Mouse (Mus musculus) adrenal gland, postnatal 25 days (tissue): ENCODE measurements at regions not wholly inside any gene's neighbourhood (a gene's known extent, or its start where the extent isn't known, plus 50 kb on each side); places are given as distances from the start of the nearest gene placed in this dataset.

Source experiments
- DNase-seq: peaks from one replicate; pipeline ENCODE4 v3.0.0; 2021; ENCODE audit warnings: mixed read lengths

DNA sequence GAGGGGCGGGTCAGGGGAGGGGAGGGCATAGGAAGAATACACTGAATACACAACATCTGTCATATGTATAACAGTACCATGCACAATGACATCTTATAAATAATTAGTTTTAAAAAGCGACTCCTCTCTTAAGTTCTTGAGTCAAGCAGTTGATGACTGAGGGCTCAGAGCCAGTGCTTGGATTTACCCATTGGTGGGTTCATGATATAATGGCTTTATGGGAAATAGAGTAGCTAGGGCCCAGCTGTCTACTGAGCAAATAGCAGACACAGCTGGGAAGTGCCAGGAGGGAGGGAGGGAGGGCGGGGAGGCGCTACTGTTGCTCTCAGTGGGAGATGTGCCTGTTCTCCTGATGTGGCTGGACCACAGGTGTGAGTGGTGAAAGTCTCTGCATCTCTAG lies 268.5 kb downstream of the Matn1 start:
- no peak for DNase-seq

DNA sequence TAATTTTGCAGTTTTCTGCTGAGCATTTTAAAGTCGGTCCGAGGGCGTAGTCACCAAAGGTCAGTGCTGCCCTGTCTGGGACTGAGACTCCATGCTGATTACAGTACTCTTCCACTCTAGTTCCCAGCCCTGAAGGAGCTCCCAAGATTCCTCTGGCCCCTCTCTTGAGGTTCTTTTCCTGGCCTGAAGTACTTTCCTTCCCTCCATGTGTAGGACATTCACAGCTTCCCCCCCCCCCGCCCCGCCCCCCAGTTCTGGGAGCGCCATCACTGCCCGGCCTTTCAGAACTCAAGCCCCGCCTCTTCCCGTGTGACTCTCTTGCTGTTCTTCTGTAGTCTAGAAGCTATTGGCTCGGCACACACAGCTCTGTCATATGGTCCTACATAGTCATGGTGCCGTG lies 271.5 kb downstream of the Matn1 start:
- DNase-seq = no peak

DNA sequence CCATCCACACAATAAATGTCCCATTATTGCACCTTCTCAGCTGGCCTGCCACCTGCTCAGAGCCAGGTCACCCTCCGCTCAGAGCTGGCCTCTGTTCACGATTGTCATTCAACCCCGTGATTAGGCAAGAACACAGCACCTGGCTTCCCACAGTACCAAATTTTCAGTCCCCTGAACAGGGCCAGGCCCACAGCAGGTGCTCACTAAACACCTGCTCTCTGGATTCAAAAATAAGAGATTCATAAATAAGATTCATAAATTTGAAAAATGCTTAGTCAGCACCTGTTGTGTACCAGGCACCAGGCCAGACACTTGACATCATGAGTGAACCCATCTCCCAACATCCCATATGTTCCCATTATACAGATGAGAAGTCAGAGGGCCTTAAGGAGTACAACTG lies 272.2 kb downstream of the Matn1 start:
- DNase-seq = no peak

DNA sequence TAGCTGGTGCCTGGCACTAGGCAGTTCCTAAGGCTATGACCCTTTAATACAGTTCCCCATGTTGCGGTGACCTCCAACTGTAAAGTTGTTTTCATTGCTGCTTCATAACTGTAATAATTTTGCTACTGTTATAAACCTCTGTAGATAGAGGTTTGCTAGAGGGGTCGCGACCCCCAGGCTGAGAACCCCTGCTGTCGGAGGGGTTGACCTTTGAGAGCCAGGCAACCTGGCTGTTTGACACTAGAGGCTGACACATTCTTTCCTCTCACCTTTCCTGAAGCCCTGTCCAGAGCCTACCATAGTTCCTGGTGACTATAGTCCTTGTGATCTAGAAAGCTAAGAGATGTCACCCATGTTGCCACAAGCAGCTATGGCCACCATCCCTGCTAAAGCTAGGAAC lies 272.9 kb downstream of the Matn1 start:
- DNase-seq = no peak

DNA sequence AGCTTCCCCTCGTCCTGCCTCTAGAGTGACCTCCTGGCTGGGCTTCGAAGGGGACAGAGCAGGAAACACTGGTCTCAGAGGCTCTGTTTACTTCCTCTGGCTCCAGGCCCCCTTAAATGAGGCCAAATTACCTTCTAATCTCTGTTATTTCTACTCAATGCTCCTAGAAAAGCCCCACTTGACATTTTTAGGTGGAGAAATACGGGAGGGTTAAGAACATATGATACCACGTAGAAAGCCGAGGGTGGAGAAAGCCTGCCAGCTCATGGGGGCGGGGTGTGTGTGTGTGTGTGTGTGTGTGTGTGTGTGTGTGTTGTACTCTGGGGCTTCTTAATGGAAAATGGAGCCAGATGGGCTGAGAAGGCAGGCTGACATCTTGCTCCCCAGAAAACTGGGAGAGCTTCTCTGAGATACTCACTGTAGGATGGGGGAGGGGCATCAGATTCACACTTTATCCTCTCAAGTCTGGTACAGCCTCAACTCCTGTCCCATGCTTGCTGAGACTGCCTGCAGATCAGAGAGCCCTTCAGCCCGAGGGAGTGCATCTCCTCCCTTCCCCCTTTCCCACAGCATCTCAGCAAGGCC lies 273.5 kb downstream of the Matn1 start:
- DNase-seq = no peak

DNA sequence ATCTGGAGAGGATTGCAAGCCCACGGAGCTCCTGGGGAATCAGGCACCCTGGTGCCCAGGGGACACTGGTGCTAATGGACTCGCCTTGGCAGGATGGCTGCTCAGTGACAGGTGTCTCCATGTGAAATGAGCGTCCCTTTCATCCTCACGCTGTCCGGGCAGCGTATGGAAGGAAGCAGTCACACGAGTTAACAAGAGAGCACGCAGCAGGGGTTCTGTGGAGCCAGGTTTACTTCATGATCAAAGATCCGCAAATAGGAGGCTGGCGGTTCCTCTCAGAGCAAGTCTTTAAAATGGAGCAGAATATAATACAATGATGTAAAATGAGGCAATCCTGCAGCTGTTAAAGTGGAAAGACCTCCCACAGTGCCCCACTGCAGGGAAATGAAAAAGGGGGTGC lies 276.8 kb downstream of the Matn1 start:
- DNase-seq = no peak

DNA sequence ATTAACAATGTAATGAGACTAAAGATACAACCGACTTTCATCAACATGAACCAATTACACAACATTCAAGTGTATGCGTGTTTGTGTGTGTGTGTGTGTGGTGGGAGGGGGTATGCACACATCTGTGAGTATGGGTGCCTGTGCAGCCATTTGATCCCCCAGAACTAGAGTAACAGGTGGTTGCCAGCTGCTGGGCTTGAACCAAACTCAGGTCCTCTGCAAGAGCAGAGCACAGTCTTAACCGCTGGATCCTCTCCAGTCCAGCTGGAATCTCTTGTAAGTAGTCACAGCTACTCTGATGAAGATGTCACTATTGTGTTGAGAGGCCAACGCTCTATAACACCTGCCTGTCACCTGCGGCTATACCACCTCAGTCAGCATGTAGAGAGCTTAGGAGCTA lies 286.2 kb downstream of the Matn1 start:
- no peak for DNase-seq

DNA sequence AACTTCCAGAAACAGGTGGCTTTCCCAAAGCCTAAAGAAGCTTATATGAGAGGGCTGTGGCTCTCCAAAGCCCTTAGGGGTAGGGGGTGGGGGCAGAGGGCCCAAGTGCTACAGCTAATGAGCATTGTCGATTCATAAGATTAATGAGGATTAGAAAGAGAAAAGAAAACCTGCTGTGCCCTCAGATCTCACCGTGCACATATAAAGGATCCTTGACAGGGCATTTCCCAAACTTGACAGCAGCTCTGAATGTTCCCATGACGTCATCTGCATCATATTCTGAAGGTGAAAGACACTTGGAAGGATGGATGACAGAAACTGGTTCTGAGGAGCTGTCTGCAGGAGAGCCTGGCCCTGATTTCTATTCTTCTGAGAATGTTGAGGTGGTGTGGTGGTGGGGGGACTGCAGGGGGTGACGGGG lies 292.4 kb downstream of the Matn1 start:
- no peak for DNase-seq

DNA sequence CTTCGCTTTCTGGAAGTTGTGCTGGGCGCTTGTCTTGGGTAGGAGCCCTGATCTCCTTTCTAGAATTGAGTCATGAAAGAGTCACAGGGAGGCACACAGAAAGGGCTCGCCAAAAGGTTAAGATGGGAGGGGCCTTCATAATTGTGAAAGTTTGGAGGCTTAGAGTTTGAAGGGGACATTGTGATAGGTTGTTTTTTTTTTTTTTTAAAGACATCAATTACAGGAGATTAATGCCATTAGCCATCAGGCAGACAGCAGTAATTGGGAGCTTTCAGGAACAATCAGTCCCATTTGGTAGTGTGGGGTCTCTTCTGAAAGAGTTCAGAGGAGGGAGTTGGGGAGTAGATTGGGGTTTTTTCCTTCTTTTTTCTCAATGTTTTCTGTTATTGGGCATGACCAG lies 294.4 kb downstream of the Matn1 start:
- DNase-seq = no peak

DNA sequence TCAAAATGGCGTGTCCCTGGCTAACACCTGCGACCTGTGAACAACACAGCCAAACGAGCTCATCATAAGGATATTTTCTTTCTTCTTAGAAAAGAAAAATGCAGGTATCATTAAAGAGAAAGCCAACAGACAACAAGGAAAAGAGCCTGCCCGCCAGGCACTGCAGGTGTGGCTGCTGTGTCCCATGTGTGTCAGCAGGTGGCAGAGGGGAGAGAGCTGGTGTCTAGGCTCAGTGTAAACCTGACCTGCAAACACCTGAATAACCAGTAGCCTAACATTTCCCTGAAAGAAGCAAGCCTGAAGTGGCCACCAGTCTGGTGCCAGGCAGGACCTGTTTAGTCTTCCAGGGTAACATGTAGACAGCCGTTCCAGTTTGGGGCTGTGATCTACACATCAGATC lies 294.9 kb downstream of the Matn1 start:
- no peak for DNase-seq

DNA sequence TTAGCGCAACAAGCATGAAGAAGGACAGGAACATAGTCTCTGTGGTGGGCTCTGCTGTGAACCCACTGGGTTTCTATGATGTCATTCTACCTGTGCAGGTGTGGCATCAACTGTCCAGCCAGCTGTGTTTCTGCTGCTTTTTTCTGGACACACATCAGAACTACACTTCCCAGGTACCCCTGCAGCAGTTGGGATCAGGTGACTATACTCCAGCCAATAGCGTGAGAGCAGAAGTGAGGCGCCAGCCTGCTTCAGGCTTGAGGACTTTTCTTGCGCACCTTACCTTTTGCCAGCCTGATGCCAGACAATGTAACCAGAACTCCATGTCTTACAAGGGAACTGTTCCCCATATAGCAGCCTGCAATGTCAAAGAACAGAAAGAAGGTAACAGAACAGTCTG lies 296.3 kb downstream of the Matn1 start:
- no peak for DNase-seq

DNA sequence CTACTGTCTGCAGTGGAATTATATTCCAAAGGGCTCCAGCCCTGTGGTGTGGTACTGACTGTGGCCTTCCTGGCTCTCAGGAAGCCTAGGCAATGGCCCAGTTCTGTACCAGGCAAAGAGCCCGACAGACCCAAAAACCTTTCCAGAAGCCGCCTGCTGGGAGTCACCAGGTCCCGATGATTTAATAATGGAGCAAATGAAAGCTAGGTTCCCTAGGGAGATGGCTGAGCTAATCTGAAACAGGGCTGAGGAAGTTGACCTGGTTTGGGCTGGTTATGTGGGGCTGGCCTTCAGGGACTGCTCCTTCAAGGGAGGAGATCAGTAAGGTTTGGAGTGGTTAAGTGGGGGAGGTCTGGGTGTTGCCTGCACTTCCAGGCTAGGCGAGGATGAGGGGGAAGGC lies 298.1 kb downstream of the Matn1 start:
- no peak for DNase-seq

DNA sequence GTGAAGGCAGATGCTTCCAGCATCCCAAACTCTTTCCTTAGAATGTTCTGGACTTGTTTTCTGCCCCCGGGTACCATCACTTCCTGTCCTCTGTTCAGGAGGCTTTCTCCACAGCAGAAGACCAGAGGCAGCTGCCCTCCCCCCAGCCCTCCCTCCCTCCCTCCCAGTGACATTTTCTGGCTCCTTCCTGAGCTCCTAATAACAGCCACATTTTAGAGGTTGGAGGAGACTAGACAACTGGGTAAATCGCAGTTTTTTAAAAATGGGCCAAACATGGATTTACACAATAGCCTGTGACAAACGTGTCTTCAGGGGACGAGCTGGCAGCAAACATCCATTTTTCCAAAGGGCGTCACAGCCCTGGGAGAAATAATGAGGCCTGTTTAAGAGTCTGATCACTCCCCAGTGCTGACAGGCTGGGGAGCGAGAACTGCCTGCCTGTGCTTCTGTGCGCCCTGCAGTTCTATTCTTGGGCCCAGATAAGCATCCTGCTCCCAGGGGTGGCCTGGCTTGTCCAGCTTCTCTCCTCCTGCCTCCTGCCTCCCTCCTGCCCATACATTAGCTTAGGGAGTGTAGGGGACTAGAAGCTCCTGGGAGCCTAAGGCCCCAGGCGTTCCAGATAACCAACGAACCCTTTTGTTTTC lies 299.7 kb downstream of the Matn1 start:
- DNase-seq = no peak

DNA sequence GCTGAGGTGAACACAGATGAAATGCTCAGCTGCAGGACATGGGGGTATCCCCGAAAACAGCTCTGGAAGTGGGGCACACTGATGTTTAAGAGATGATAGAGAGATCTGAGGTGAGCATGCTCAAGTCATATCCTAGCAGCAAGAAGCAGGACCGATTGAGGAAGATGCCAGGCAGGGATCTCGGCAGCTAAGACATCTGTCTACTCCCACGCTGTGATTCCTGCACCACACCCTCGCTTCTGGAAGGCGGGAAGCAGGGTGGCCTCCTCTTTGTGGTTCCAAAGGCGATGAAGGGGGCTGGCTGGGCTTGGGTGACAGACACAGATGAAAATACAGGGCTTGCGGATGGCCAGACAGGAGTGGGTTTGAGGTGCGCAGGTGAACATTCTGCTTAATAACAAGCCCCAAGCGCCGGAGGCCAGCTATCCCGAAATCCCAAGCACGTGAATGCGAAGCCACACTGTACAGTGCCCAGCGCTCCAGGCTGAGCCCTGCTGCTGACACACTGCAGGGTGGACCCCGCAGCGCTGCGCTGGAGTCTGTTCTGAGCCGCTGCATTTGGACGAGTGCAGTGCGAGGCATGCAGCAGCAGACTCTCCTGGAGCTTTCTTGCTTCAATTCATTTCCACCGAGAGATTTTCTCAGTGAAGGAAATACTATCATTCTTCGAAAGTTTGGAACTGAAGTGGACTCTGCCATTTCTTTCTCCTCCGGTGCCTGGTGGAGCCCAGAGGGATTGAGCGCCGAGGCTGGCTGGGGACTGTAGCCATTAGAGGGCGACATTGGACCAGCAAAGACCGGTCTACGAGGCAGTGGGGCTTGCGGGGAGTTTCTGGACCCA lies 308.6 kb downstream of the Matn1 start:
- DNase-seq = peak; percentile 79

DNA sequence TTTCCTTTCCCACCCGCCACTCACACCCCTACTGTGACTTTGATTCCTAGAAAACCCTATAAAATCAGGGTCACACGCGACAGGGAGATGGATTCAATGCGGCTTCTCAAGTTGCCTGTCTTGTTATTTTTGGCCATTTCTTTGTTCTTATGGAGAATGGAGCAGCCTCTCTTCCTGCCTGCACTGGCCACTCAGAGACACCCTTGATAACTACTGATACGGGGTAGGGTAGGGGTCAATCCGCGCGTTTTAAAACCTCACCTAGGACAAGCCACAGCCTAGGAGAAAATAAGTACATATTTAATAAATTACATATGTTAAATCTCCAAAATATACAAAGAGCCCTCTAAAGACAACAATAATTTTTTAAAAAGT lies 309.2 kb downstream of the Matn1 start:
- no peak for DNase-seq

DNA sequence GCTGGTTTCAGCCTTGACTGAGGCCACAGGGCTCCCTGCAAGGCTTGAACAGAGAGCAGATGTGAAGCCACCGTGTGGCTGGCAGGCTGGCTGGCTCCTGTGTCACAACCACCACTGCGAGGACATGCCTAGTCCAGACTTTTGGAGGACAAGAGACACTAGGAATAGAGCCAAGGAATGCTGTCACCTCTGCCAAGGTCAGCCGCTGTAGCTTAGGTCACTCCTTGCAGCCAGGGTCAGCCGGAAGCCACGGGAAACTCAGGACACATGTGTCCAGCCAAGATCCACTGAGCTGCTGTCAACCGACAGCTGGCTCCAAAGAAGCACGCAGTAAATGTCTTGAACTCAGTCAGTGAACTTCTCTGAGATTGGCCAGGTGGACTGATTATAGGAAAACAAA lies 310.1 kb downstream of the Matn1 start:
- DNase-seq = peak; percentile 76

DNA sequence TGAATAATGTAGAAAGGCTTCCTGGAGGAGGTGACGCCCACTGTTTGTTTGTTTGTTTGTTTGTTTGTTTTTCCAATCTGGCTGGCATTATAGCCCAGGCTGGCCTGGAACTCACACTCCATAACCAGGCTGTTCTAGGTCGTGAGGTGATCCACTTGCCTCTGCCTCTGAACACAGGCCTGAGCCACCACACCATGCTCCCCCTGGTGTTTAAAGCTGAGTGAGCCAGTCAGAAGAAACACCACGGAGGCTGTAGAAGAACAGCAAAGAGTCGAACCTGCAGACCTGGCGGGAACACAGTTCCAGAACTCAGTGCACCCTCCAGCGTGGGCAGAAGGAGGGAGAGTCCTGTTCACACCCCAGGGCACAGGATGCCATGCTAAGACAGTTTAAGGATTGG lies 310.5 kb downstream of the Matn1 start:
- peak; percentile 20 for DNase-seq

DNA sequence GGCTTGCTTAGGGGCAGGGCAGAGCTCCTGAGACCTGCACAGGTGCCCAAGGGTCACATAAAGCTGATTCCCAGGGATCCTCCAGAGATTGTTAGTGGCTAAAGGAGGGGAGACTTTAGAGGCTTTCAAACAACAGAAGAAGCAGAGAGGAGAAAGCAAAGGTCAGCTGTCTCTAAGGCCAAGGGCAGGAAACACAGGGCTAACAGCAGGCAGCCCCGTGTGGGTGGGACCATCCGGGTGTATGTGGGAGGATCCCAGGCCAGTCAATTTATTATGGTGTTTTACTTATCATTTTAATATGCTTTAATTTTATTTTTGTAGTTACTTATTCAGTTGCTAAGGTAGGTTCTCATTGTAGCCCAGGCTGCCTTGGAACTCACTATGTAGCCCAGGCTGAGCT lies 317.1 kb downstream of the Matn1 start:
- no peak for DNase-seq

DNA sequence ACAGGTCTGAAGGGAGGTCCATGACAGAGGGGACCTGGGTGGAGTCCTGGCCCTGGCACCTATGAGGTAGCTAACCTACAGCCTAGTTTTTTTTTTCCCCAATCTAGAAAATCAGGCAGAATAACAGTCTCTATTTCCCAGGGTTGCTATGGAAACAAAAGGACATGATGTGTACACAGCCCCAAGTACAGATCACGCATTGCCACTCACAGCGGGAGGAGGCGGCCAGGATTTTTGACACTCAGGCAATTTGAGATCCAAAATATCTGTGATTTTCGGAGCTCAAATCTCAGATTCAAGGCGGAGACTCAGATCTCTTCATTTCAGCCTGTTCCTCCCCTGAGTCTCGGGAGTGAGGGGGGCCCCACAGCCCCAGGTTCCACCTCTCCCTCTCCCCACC lies 318.7 kb downstream of the Matn1 start:
- no peak for DNase-seq

DNA sequence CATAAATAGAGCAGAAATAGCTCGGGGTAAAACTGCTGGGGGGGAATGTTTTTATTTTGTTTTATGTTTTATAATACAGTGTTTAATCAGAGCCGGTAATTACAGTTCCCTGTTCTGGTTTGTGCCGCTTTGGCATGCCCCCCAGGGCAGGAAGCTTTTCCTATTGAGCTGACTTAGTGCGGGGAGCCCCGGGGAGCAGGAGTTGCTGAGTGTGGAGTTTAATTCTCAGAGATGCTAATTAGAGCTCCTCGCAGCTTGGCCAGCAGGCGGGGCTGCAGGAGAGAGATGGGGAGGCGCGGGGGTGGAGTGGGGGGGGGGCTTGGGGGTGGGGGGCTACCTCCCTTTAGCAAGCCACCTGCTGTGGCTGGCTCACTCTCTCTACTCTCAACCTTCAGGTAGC lies 322.6 kb downstream of the Matn1 start:
- no peak for DNase-seq

DNA sequence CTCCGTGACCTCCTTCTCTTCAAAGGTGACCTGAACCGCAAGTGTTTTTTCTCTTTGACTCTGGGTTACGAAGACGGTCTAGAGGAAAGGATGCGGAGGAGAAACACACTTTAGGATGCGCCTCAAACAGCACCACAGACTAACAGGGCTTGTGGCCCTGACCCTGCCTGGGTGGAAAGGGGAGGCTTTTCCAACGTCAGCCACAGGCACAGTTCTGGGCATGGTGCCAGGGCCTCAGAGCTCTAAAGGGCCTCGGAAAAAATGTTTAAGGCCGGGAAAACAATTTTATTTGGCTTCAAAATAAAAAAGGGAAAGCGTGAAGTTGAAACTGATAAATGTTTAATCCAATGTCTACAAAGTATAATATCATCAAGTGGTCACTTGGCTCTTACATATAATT lies 323.6 kb downstream of the Matn1 start:
- peak; percentile 88 for DNase-seq

DNA sequence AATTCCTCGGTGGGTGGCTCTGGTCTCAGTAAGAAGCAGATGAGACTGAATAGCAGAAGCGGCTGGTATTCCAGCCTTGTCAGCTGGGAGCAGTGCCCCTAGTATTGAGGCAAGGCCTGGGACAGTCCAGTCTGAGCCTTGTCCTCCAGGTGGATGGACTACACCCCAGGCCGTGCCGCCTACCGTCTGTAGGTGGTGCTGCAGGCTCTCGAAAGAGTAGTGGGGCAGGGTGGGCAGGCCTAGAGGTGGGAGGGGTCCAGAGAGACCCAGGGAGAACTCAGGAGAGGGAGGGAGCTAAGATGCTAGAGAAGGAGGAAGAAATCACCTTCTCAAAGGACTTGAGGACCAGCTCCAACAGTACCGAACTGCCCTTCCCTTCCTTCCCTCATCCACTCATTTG lies 326.0 kb downstream of the Matn1 start:
- peak; percentile 27 for DNase-seq

DNA sequence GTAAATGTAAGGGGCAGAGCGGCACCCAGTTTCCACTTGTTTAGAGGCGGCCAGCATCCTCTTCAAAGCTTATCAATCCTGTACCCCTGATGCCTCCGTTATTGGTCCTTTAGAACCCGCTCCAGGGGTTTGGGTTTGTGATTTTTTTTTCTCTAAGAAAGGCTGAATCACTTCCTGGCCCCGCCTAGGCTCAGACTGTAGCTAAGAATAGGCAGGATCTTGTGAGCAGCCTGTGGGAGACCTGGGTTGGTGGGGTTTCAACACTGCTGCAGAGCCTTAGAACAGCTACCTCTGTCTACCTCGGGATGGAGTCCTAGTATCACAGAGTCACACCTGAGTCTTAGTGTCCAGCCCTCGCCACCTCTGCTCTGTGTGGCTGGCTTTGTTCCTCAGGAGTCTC lies 327.9 kb downstream of the Matn1 start:
- DNase-seq = no peak

DNA sequence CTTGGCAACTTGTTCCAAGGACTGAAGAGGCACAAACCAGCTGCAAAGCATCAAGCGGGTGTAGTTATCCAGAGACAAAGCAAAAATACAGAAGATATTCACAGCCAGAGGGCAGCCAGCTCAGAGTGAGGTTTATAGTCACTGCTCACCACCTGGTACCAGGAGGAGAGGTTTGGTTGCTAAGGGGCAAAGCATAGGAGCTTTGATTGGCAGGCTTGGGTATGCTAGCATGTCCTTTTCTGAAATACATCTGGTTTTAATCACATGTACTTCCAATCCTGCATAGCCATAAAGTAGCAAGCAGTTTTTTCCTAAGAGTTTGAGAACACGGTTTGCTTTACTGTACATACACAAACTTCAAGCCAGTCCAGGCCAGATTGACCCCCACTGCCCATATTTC lies 349.4 kb downstream of the Matn1 start:
- no peak for DNase-seq
